Mouse (Mus musculus) liver, postnatal 0 days (tissue): Measurements from ENCODE around the gene Armh2.

Experiments
- CTCF ChIP-seq: sonication (generic); IDR thresholded peaks from 2 replicates; pipeline ENCODE4 v1.5.1; 2016; ENCODE audit warnings: antibody characterized with exemption, low read depth
- EP300 ChIP-seq: IDR thresholded peaks from 2 replicates; pipeline ENCODE4 v1.6.1; 2016; ENCODE audit warnings: antibody characterized with exemption, low read depth, mild to moderate bottlenecking

DNA sequence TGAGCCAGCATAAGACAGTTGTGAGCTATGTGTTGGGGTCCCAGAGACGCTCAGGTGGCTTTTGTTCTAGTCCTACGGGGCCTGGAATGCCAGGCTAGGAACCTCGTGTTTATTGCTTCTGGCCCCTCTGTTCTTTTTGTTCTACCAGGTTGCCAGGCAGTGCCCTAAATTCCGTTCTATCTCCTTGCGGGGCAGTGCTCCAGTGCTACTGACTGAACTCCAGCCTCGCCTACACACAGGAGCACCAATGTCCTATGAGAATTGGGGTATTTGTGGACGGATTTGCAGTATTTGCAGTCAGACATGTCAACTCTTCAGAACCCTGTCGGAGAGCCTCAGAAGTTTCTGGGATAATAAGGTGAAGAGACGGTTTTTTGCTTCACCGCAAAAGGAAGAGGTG is at the start of gene Armh2:
- no peak for TF ChIP-seq CTCF
- no peak for TF ChIP-seq EP300
